Mouse (Mus musculus): Measurements from ENCODE around the gene Gm14409. TPM values are rescaled to one million over a fixed set of nuclear protein-coding genes. Genes with fewer than 3 reads are reported as not detected.
"Not testable (repeated sequence)": the region's sequence is repeated elsewhere in the genome, so short reads cannot be mapped to it uniquely, and the experiment has no call there.

Gene Gm14409
- not detected in 2 replicates for polyA plus RNA-seq (2014; fragmentation: Nextera tagmentation; extraction: Ambion mirVana)

- not testable (repeated sequence) for H3K9ac ChIP-seq (replicated peaks; ENCODE audit: low read depth, low read length); H3K4me3 ChIP-seq (ENCODE audit: low read depth, low read length); H3K36me3 ChIP-seq (ENCODE audit: control insufficient read depth, insufficient read depth, low read length); H3K4me1 ChIP-seq (ENCODE audit: control insufficient read depth, insufficient read depth, low read length); H3K4me2 ChIP-seq (ENCODE audit: low read depth, low read length); H3K27me3 ChIP-seq (ENCODE audit: control insufficient read depth, insufficient read depth, low read length); H3K9me3 ChIP-seq (ENCODE audit: control insufficient read depth, low read length); H3K27ac ChIP-seq (ENCODE audit: low read depth, low read length); ATAC-seq (ENCODE audit: low read depth)
- WGBS, result no CpG with 5 or more reads among the region's 2 CpGs
Observed at GRCm38 (mm10) chr2:177266936-177267335, at the start of gene Gm14409. Gene Gm14409 (minus strand): TSS chr2:177267036.

DNA sequence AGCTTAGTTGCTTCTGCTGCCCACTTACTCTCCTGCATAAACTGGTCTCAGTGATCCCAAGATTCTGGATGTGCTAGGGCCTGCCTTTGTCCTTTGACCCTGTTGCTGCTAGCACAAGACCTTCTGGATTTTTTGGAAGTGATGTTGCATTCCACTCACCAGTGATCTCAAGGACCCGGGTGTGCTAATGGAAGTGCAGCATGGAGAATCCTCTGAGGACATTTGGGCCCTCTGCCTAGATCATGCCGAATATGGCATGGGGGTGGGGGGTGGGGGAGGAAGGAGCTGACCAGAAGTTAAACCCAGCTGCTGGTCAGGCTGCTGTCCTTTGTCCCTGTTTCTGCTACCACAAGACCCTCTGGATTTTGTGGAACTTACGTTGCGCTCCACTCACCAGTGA lies 42.8 kb upstream of the Gm14409 start:
- not testable (repeated sequence) for H3K4me2 ChIP-seq (ENCODE audit: low read depth, low read length); ATAC-seq (ENCODE audit: low read depth); H3K4me1 ChIP-seq (ENCODE audit: control insufficient read depth, insufficient read depth, low read length); H3K9ac ChIP-seq (replicated peaks; ENCODE audit: low read depth, low read length); H3K9me3 ChIP-seq (ENCODE audit: control insufficient read depth, low read length); H3K4me3 ChIP-seq (ENCODE audit: low read depth, low read length); H3K36me3 ChIP-seq (ENCODE audit: control insufficient read depth, insufficient read depth, low read length); H3K27ac ChIP-seq (ENCODE audit: low read depth, low read length); H3K27me3 ChIP-seq (ENCODE audit: control insufficient read depth, insufficient read depth, low read length)
- 87% methylated on average over 4 of the region's 4 CpGs for WGBS

GRCm38 (mm10) chr2:177304980-177305379 lies 38.1 kb upstream of the Gm14409 start:
- H3K27me3 ChIP-seq (ENCODE audit: control insufficient read depth, insufficient read depth, low read length); H3K27ac ChIP-seq (ENCODE audit: low read depth, low read length); H3K4me2 ChIP-seq (ENCODE audit: low read depth, low read length); H3K4me1 ChIP-seq (ENCODE audit: control insufficient read depth, insufficient read depth, low read length); H3K4me3 ChIP-seq (ENCODE audit: low read depth, low read length); H3K9me3 ChIP-seq (ENCODE audit: control insufficient read depth, low read length); H3K36me3 ChIP-seq (ENCODE audit: control insufficient read depth, insufficient read depth, low read length); ATAC-seq (ENCODE audit: low read depth); H3K9ac ChIP-seq (replicated peaks; ENCODE audit: low read depth, low read length): not testable (repeated sequence)
- WGBS, result no CpG with 5 or more reads among the region's 2 CpGs

GRCm38 (mm10) chr2:177283701-177284100 lies 16.9 kb upstream of the Gm14409 start:
- H3K4me2 ChIP-seq (ENCODE audit: low read depth, low read length); H3K9ac ChIP-seq (replicated peaks; ENCODE audit: low read depth, low read length); H3K36me3 ChIP-seq (ENCODE audit: control insufficient read depth, insufficient read depth, low read length); H3K4me3 ChIP-seq (ENCODE audit: low read depth, low read length); H3K9me3 ChIP-seq (ENCODE audit: control insufficient read depth, low read length); H3K27ac ChIP-seq (ENCODE audit: low read depth, low read length); ATAC-seq (ENCODE audit: low read depth); H3K4me1 ChIP-seq (ENCODE audit: control insufficient read depth, insufficient read depth, low read length); H3K27me3 ChIP-seq (ENCODE audit: control insufficient read depth, insufficient read depth, low read length): not testable (repeated sequence)
- 31% methylated on average over 3 of the region's 3 CpGs for WGBS

DNA sequence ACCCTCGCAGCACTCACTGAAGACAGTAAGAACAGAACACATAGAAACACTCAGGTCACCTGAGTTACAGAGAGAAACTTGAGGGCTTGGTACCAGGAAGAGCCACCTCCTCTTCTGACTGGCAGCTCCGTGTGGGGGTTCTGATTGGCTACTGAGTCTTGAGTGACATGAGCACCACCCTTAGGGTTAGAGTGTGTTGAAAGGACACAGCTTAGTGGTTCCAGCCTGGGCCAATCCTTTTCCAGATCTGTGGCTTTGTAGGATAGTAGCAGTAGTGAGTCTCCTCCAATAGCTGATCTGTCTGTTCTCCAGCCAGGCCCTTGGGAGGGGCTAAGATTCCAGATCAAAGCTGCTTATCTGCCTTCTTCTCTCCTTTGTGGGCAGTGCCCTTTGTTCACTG lies 10.9 kb upstream of the Gm14409 start:
- H3K27ac ChIP-seq (ENCODE audit: low read depth, low read length); H3K4me3 ChIP-seq (ENCODE audit: low read depth, low read length); H3K4me1 ChIP-seq (ENCODE audit: control insufficient read depth, insufficient read depth, low read length); H3K9me3 ChIP-seq (ENCODE audit: control insufficient read depth, low read length); H3K9ac ChIP-seq (replicated peaks; ENCODE audit: low read depth, low read length); H3K27me3 ChIP-seq (ENCODE audit: control insufficient read depth, insufficient read depth, low read length); H3K4me2 ChIP-seq (ENCODE audit: low read depth, low read length); ATAC-seq (ENCODE audit: low read depth); H3K36me3 ChIP-seq (ENCODE audit: control insufficient read depth, insufficient read depth, low read length): not testable (repeated sequence)
- WGBS, result 74% methylated on average over 2 of the region's 2 CpGs

- H3K27me3 ChIP-seq (ENCODE audit: control insufficient read depth, insufficient read depth, low read length); H3K4me3 ChIP-seq (ENCODE audit: low read depth, low read length); H3K4me2 ChIP-seq (ENCODE audit: low read depth, low read length); H3K27ac ChIP-seq (ENCODE audit: low read depth, low read length); ATAC-seq (ENCODE audit: low read depth); H3K9me3 ChIP-seq (ENCODE audit: control insufficient read depth, low read length); H3K9ac ChIP-seq (replicated peaks; ENCODE audit: low read depth, low read length); H3K36me3 ChIP-seq (ENCODE audit: control insufficient read depth, insufficient read depth, low read length); H3K4me1 ChIP-seq (ENCODE audit: control insufficient read depth, insufficient read depth, low read length): not testable (repeated sequence)
- WGBS, result 85% methylated on average over 2 of the region's 2 CpGs
Observed at GRCm38 (mm10) chr2:177272237-177272636, 5.4 kb upstream of the Gm14409 start.

DNA sequence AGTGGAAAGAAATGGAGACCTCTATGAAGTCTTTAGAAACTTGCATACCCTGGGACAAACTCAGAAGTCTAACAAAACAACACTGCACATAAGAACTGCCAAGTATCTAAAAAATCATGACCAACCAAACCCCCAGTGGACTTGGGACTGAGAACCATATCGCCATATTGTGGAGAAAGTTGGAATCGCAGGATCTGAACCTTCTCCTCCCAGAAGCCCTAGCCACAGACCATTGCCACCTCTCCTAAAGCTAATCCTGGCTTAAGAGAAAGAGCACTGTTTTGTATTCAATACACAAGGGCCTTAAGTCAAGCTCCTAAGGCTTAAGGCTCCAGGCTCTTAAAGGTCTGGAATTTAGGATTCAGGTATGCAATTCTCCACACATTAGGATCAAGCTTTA lies 19.4 kb downstream of the Gm14409 start:
- H3K4me1 ChIP-seq (ENCODE audit: control insufficient read depth, insufficient read depth, low read length); H3K9me3 ChIP-seq (ENCODE audit: control insufficient read depth, low read length); H3K36me3 ChIP-seq (ENCODE audit: control insufficient read depth, insufficient read depth, low read length); H3K27me3 ChIP-seq (ENCODE audit: control insufficient read depth, insufficient read depth, low read length); ATAC-seq (ENCODE audit: low read depth); H3K9ac ChIP-seq (replicated peaks; ENCODE audit: low read depth, low read length); H3K4me3 ChIP-seq (ENCODE audit: low read depth, low read length); H3K27ac ChIP-seq (ENCODE audit: low read depth, low read length); H3K4me2 ChIP-seq (ENCODE audit: low read depth, low read length): not testable (repeated sequence)
- 83% methylated on average over 2 of the region's 2 CpGs for WGBS

DNA sequence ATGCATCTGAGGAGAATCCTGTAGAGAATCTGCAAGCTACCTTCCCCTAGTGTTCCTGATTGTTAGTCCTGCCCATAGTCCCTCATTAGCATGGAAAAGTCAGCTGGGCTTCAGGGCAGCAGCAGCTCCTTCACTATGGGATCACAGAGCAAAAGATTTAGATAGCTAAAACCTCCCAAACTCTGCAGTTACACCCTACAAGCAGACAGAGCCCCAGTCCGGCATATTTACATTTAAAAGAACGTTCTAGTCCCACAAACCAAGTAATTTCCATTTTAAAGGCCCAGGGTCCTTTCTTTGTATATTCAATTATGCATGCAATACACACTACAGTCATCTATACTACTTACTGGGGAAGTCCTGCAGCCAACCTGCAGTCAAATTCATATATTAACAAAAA lies 36.4 kb downstream of the Gm14409 start:
- H3K27ac ChIP-seq (ENCODE audit: low read depth, low read length); ATAC-seq (ENCODE audit: low read depth); H3K27me3 ChIP-seq (ENCODE audit: control insufficient read depth, insufficient read depth, low read length); H3K36me3 ChIP-seq (ENCODE audit: control insufficient read depth, insufficient read depth, low read length); H3K4me3 ChIP-seq (ENCODE audit: low read depth, low read length); H3K4me2 ChIP-seq (ENCODE audit: low read depth, low read length); H3K9ac ChIP-seq (replicated peaks; ENCODE audit: low read depth, low read length); H3K9me3 ChIP-seq (ENCODE audit: control insufficient read depth, low read length); H3K4me1 ChIP-seq (ENCODE audit: control insufficient read depth, insufficient read depth, low read length): not testable (repeated sequence)
- 49% methylated on average over 2 of the region's 2 CpGs for WGBS

Data from neural tube, embryonic 14.5 days (tissue).